Mouse (Mus musculus): Measurements from ENCODE around the gene N4bp2l2. TPM values are rescaled to one million over a fixed set of nuclear protein-coding genes. Genes with fewer than 3 reads are reported as not detected.
"Not testable (repeated sequence)": the region's sequence is repeated elsewhere in the genome, so short reads cannot be mapped to it uniquely, and the experiment has no call there.

N4bp2l2 gene
- 10 to 100 TPM; 82.2 to 88.5 TPM for total RNA-seq (2021)
- long read RNA-seq, experiment 1, full-length matches to known transcripts = 8 of 19 reads
- long read RNA-seq, experiment 1, partial matches to known transcripts = 2 of 19 reads
- long read RNA-seq, experiment 1, other reads (novel, unspliced or antisense) = 9 of 19 reads
- long read RNA-seq, experiment 2, full-length matches to known transcripts = 1 of 4 reads
- long read RNA-seq, experiment 2, partial matches to known transcripts = 0 of 4 reads
- long read RNA-seq, experiment 2, other reads (novel, unspliced or antisense) = 3 of 4 reads

DNA sequence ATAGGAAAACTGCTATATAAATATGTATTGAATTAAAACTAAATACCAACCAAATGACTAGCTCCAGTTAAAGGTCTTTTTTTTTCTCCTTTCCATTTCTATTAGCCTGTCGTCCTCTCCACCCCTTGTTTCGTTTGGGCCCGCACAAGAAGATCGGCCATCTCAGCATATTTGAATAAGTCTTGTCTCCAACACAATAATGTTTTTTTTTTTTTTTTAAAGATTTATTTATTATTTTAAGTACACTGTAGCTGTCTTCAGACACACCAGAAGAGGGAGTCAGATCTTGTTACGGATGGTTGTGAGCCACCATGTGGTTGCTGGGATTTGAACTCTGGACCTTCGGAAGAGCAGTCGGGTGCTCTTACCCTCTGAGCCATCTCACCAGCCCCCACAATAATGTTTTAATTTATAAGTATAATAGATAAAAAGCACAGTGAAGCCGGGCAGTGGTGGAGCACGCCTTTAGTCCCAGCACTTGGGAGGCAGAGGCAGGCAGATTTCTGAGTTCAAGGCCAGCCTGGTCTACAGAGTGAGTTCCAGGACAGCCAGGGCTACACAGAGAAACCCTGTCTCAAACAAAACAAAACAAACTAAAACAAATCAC lies at the start of gene N4bp2l2:
Gene N4bp2l2, minus strand, starts transcription at position 51 of the 607 bp plus-strand sequence.
- not testable (repeated sequence) for DNase-seq (ENCODE audit: low spot score in 2 of 2)

DNA sequence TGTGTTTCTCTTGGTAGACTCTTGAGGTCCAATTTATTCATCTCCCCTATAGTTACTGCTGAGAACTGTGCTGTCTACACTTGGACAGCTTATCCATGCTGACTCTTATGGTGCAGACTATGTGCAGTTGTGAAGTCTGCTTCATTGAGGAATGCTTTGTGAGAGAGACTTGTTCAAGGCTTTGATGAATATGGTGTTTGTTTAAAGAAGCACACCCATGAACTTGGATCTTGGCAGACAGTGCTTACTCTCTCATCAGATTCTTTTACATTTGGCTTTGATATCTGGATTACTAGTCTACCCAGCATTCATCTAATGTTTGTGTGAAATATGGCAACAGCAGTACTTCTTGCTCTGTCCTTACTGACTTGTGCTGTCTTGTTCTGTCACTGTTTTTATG lies 47.4 kb upstream of the N4bp2l2 start:
- DNase-seq (ENCODE audit: low spot score in 2 of 2) = no peak

DNA sequence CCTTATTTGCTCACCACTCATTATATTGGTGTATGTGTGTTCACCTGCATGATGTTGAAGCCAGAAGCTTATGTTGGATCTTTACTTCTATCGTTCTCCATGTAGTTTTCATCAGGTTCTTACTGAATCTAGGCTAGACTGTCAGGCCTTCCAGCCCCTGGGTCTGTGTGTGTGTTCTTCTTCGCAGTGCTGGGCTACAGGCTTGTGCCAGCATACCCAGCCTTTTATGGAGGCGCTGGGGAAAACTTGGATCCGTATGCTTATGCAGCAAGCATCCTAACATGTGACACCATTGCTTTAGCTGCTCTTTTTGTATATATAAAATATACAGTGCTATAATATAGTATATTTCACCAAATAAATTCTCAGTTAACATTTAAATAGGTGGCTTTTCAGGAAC lies 45.5 kb upstream of the N4bp2l2 start:
- DNase-seq (ENCODE audit: low spot score in 2 of 2) = no peak

DNA sequence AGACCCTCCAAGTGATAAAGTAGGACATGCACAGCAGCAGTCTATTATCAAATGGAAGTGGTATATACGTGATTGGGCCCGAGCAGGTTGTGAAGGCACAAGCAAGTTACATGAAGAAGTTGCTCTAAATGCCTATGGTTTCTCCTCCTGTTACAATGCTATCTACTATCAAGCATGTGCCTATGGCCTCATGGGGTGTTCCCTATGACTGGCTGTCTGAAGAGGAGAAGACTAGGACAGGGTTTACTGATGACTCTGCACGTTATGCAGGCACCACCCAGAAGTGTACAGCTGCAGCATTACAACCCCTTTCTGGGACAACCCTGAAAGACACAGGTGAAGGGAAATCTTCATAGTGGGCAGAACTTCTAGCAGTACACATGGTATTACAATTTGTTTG lies 41.2 kb upstream of the N4bp2l2 start:
- DNase-seq (ENCODE audit: low spot score in 2 of 2) = not testable (repeated sequence)

DNA sequence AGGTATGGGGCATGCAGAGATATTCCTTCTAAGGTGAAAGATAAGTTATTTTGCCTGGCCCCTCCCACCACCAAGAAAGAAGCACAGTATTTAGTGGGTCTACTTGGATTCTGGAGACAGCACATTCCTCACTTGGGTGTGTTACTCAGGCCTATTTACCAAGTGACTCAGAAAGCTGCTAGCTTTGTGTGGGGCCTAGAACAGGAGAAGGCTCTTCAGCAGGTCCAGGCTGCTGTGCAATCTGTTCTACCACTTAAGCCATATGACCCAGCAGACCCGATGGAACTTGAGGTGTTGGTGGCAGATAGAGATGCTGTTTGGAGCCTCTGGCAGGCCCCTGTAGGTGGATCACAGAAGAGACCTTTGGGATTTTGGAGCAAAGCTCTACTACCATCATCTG lies 40.7 kb upstream of the N4bp2l2 start:
- DNase-seq (ENCODE audit: low spot score in 2 of 2) = not testable (repeated sequence)

DNA sequence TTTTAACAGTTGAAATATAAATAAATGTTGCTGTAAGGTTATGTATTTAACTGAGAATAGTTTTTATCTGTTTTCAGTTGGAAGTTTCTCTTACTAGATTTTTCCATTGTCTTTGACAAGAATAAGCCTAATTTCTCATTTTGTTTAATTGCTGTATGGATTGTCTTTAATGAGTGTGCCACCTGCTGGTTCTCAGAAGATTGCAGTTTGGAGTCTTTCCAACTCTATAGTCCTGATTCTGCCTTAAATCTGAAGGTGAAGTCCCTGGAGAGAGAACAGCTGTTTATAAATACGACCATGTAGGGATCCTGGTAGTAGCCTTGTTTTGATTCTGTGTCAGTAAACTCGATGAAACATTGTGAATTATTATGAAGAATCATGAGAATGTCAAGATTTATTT lies 36.7 kb upstream of the N4bp2l2 start:
- peak; percentile 45 to 55 for DNase-seq (ENCODE audit: low spot score in 2 of 2)

DNA sequence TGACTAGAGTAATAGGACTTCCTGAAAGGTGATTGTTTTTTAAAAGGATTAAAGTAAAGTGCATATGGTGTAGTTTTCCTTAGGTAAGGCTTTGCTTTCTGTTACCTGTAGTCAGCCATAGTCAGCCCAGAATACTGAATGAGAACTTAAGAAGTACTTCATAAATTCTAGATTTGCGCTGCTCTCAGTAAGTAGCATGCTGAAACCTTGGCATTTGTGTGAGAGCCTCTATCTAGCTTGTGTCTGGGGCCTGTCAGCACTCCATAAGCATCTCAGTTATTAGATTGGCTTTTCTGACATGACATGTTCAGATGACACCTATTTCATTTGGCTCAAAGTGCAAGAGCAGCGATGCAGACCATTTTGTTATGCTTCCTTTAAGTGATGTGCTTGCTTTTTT lies 27.3 kb upstream of the N4bp2l2 start:
- no peak for DNase-seq (ENCODE audit: low spot score in 2 of 2)

DNA sequence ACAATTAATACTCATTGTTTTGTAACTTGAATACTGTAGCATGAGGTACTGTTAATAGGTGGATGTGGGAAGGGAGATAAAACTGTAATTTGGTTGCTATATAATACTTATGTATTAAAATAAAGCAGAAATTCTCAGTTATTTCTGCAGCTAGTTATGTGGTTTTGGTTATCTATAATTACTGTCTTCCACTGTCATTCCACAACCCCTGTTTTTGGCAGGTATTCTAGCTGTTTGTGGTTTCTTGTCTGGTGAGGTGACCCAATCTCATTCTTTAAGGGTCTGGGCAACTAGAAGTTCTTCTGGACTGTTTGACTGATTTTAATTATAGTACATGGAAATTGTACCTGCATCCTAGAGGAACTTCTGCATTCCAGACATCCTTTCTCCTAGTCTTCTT lies 24.7 kb upstream of the N4bp2l2 start:
- no peak for DNase-seq (ENCODE audit: low spot score in 2 of 2)

DNA sequence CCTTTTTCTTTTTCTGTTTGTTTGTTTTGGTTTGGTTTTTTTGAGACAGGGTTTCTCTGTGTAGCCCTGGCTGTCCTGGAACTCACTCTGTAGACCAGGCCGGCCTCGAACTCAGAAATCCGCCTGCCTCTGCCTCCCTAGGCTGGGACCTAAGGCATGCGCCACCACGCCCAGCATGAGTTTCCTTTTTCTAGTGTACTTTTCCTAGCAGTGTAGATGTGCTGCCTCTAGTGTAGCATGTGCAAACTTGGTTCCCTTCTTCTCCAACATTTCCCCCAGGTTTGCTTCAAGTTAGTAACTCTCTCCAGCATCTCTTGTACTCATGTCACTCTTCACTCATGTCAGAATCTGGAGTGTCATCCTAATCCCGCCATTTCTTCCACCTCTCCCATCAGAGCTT lies 16.9 kb upstream of the N4bp2l2 start:
- not testable (repeated sequence) for DNase-seq (ENCODE audit: low spot score in 2 of 2)

DNA sequence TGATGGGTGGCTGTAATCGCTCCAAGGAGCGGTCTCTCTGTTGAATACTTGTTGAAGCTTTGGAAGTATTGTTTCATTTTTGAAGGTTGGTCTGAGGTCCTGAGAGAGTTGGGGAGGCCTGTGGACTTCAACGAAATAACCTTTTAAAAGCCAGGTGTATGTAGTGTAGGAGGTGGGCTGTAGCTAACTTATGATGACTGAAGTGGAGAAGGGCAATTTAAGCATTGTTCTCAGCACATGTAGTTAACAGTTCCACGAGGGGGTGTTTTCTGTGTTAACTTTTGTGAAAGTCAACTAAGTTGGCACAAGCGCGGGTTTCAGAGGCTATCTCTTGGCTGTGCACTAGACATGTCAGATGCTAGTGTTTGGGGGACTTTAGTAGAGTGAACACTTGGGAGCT lies 8.9 kb upstream of the N4bp2l2 start:
- DNase-seq (ENCODE audit: low spot score in 2 of 2) = no peak

DNA sequence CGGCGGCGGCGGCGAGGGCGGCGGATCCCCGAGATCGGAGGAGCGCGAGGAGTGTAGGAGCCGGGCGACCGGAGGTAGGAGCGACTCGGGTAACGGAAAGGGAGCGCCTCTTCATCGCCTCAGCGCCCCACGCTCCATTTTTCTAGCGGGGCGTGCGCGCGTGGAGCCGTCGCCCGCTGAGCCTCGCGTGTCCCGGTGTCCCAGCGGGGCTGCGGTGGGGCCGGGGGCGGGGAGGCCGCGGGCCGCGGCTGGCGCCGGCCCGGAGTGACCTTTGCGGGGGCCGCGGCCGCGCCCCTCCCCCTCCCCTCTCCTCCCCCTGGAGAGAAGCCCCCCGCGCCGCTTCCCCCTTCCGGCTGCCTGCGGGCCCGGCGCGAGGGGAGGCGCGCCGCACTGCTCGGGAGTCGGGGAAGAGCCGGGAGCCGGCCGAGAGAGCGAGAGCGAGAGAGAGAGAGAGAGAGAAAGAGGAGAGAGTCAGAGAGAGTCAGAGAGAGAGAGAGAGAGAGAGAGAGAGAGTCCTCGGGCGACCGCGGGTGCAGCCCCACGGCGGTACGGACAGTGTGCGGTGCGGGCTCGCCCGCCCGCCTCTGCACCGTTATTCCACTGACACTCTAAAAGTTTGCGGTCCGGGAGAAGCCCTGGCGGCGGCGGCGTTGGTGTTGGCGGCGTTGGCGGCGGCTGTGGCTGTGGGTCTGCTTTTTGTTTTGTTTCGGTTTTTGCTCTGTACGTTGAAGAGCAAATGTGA lies 8.1 kb upstream of the N4bp2l2 start:
- peak in 1 of 2 experiments; percentile 26 for DNase-seq (ENCODE audit: low spot score in 2 of 2)

DNA sequence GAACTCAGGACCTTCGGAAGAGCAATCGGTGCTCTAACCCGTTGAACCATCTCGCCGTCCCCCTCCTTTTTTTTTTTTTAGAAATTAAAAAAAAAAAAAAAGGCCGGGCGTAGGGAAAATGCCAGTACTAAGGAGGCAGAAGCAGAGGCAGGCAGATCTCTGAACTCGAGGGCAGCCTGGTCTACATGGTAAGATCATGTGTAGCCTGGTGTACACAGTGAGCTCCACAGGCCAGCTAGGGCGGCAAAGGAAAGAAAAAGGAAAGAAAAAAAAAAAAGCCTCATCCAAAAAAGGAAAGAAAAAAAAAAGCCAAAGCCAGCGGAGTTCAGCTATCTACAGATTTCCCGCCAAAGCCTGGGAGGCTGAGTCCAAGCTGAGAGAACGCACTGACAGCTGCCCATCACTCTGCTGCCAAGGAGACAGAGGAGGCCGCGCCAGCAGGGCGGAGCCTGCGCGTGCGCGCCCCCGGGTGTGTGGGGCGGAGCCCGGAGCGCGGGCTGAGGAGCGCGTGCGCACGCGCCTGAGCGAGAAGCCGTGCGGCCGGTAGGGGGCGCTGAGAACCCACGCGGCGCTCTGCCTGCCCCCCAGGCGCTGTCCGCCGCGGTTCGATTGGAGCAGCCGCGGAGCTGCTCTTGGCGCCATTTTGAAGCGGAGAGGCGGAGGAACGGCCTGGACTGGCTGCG lies 7.3 kb upstream of the N4bp2l2 start, which contains the start of gene Pds5b:
Gene Pds5b, plus strand, starts transcription at position 587 of the 683 bp plus-strand sequence.
- peak; percentile 91 to 94 for DNase-seq (ENCODE audit: low spot score in 2 of 2)

DNA sequence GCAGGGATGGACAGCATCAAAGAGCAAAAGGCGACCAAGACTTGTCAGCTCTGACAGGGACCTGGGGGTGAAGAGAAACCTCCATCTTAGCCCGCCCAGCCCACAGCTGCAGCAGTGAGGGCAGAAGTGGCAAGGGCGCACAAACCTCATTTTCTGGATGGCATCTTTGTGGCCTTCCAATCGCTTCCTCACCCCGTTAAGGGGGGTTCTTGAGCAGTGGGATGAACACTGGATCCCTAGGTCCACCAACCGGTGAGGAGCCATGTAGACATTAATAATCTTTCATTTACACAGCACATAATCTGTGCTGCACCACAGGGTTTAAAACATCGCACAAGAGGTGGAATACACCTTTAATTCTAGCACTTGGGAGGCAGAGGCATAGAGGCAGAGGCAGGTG lies 6.4 kb upstream of the N4bp2l2 start:
- no peak for DNase-seq (ENCODE audit: low spot score in 2 of 2)

DNA sequence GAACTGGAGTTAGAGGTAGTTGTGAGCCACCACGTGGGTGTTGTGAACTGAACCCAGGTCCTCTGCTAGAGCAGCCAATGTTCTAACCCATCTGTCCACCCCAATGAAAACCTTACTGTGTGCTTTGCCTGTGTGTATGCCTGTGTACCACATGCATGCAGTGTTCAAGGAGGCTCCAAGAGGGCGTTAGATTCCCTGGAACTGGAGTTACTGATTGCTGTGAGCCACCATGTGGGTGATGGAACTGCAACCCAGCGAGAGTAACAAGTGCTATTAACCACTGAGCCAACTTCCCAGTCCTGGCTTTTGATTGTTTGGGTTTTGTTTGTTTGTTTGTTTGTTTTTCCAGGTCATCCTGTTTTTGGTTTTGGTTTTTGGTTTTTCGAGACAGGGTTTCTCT lies 2.7 kb upstream of the N4bp2l2 start:
- DNase-seq (ENCODE audit: low spot score in 2 of 2) = no peak

DNA sequence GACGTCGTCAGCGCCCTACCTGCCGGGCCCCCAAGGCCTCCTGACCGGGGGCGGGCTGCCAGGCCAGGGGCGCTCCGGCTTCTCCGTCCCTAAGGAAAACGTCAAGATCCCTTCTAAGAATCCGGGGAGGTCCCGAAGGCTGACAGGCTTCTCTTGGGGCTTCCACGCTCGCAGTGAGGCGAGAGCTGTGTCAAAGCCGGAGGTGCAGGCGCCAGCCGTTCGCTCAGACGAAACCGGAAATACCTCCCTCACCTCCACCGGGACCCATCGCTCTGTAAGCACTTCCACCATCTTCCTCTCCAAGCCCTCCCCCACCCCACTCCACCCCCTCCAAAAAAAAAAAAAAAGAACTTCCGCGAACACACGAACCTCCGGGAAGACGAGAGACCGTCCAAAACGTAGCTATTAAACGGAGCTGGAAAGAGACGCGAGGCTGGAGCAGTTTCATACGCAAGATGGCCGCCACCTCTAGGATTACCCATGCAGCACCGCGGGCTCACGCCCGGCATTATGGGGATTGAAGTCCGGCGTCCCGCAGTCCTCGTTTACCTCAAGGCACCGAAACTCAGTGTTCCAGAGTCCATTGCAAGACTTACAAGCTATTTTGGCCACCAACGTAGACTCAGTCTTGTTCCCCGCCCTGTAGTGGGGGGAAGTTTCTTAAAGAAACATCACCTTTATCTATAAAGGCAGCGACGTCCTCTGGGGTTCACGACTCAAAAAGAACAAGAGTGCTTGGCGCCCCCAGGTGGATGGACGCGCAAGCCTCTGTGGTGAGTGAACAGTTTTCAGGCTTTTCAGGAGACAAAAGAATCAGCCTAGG lies 640 bp downstream of the N4bp2l2 start:
- peak; percentile 95 for DNase-seq (ENCODE audit: low spot score in 2 of 2)

DNA sequence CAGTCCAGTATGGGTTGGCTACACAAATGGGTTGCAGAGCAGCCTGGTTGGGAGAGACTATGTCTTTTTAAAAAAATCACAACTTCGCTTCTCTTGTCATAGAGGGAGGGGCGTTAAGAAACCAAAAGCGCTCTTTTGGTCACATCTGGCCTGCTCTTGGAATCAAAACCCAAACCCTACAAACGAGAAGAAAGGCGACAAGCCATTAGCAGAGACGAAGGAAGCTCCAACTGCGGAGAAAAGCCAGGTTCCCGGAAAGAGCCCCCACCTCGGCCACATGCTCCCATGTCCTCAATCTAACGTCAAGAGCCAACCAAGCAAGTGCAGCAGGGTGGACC lies 1.2 kb downstream of the N4bp2l2 start:
- DNase-seq (ENCODE audit: low spot score in 2 of 2) = no peak

DNA sequence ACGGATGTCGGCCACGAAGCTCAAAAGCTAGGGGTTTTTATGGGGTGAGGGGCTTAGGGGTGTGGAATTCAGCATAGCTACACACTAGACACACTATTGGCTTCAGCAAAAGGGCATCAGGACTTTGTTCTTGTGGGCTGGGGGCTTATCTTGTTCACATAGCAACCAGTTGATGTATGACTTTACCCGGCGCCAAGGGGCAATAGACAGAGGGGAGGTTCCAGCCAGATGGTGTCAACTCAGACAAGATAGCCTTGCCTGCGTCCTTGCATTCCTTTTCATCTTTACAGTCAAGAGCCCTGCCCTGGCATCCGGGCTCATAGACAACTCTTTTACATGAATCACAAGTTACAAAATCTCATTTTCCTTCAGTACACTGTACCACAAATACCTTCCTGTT lies 2.1 kb downstream of the N4bp2l2 start:
- not testable (repeated sequence) for DNase-seq (ENCODE audit: low spot score in 2 of 2)

DNA sequence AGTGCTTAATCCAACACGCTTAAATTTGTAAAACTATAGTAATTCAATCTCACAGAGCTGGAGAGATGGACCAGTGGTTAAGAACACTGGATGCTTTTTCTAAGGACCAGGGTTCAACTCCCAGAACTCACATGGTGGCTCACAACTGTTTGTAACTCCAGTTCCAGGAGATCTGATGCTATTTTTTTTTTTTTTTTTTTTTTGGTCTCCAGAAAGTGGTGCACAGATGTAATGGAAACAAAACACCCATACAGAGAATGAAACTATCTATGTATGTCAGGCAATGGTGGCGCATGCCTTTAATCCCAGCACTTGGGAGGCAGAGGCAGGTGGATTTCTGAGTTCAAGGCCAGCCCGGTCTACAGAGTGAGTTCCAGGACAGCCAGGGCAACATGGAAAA lies 5.7 kb downstream of the N4bp2l2 start:
- DNase-seq (ENCODE audit: low spot score in 2 of 2) = not testable (repeated sequence)

DNA sequence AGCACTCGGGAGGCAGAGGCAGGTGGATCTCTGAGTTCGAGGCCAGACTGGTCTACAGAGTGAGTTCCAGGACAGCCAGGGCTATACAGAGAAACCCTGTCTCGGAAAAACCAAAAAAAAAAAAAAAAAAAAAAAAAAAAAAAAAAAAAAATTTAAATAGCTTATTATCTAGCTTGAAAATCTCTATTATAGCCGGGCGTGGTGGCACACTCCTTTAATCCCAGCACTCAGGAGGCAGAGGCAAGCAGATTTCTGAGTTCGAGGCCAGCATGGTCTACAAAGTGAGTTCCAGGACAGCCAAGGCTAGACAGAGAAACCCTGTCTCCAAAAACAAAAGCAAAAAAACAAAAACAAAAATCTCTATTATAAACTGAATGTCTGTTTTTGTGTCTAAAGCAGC lies 6.6 kb downstream of the N4bp2l2 start:
- DNase-seq (ENCODE audit: low spot score in 2 of 2) = not testable (repeated sequence)

DNA sequence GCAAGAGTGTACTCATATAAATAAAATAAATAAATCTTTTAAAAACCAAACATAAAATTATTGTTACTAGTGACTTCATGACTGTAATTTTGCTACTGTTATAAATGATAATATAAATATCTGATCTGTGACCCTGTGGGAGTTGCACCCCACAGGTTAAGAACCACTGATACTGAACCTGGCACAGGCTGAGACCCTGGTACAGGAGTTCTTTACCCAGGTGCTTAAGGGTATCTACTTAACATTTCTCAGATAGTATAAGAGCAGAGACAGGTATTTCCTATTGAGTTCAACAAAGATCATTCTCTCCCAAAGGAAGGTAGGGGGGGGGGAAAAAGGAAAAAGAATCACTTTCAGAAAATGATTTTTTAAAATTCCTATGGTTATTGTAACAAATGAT lies 11.4 kb downstream of the N4bp2l2 start:
- no peak for DNase-seq (ENCODE audit: low spot score in 2 of 2)

DNA sequence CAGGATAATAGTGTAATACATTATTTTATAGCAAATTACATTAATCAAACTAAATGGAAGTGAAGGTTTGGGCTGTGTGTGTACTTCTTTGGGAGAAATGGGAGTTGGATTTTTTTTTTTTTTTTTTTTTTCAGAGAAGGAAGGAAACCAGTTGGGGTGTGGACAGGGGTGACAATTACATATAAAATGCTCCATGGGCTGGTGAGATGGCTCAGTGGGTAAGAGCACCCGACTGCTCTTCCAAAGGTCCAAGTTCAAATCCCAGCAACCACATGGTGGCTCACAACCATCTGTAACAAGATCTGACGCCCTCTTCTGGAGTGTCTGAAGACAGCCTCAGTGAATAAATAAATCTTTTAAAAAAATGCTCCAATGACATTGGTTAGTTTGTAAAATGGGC lies 13.4 kb downstream of the N4bp2l2 start:
- no peak for DNase-seq (ENCODE audit: low spot score in 2 of 2)

All from left cerebral cortex, adult 18-20 months (tissue).